Mouse (Mus musculus) thymus, adult 2 months (tissue): ENCODE results near the gene Smpd1.

Experiments
- CTCF ChIP-seq: fragments of 200-500 bp; IDR thresholded peaks from 2 replicates; pipeline ENCODE4 v1.5.1; 2012; ENCODE audit warnings: mild to moderate bottlenecking, control low read depth, low read length, moderate library complexity, borderline replicate concordance; ENCODE audit not compliant: control insufficient read depth, poor library complexity, insufficient read depth; ENCODE audit errors: extremely low read depth
- POLR2A ChIP-seq: fragments of 200-500 bp; IDR thresholded peaks from 2 replicates; pipeline ENCODE4 v1.6.1; 2012; ENCODE audit warnings: mild to moderate bottlenecking, low read length, control low read depth, moderate library complexity; ENCODE audit not compliant: control insufficient read depth, poor library complexity, insufficient read depth; ENCODE audit errors: extremely low read depth

GRCm38 (mm10) chr7:105563367-105563766 is 9.2 kb downstream of the Smpd1 start:
- TF ChIP-seq CTCF = no peak
- no peak for TF ChIP-seq POLR2A
